Mouse (Mus musculus): ENCODE data around the gene Cenpp. TPM values are rescaled to one million over a fixed set of nuclear protein-coding genes. Genes with fewer than 3 reads are reported as not detected.

The Cenpp gene
- 3.5 TPM for polyA plus RNA-seq (2015; fragmentation: Illumina TruSeq; extraction: RNeasy Lipid Tissue Mini Kit (QIAGEN cat#74804); ENCODE audit: insufficient read depth, low replicate concordance)

DNA sequence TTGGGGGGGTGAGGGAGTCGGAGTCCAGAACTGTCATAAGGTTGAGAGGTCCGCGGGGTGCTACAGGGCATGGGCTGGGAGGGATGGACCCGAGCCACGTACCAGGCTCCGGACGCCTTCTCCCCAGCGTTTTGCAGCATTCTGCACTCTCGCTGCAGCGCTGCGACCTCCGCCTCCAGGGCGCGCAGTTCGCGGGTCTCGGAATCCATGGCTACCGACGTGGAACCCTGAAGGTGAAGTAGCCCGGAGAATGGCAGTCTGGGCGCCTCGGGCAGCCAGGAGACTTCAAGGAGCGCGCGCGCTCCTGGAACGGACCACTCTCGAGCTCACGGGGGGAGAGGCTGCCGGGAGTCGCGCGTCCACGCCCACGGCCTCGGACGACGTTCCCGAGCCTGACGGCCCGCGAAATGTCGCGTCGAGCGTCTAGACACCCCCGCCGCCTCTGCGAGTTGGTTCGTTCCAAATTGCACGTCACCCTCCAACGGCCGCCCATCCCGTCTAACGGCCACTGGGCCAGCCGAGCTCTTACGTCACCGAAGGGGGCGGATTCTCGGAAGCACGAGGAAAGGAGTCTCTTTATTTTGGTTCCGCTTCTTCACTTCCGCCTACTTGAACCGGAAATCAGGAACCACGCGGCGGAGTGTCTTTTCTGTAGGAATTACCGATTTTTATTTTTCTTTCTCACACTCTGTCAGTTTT lies at the start of gene Cenpp, which contains the start of gene Nol8:
Gene Cenpp (minus strand): TSS at position 305 of the 699 bp plus-strand sequence.
Gene Nol8 (plus strand): TSS at position 598 of the 699 bp plus-strand sequence.

DNA sequence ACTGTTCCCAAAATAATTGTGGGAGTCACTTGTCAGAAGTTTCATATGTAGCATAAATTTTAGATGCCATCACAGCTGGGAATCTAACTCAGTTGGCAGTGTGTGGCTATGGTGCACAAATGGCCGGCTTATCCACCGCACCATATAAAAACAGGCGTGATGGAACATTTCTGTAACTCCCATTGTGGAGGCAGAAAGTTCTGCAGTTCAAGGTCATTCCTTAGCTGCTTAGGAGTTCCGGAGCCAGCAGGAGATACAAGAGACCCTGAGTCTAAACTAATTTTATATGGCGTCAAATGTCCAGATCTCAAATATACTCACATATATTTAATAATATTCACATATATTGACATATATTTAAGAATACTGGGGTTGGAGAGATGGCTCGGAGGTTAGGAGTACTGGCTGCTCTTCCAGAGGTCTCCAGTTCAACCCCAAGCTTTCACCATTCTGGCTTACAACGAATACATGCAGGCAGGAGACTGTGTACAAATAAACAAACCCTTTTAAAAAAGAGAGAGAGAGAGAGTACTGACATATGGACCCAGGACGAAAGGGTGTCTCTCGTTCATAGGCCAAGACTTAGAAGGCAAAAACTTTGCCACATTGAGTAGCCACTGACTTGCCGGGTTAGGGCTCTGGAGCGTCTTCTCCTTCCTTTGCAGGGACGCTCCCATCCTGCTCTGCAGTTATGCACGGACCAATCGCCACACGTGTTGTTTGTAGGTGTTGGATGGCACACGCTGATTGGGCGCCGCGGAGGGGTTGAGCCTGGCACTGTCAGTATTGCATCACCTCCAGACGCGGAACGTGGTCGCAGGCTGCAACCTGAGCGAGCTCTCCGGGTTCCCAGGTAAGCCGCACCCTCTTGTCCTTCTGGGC lies 29.0 kb upstream of the Cenpp start, which contains the start of gene Iars:
Gene Iars (plus strand): TSS at position 750 of the 882 bp plus-strand sequence.

DNA sequence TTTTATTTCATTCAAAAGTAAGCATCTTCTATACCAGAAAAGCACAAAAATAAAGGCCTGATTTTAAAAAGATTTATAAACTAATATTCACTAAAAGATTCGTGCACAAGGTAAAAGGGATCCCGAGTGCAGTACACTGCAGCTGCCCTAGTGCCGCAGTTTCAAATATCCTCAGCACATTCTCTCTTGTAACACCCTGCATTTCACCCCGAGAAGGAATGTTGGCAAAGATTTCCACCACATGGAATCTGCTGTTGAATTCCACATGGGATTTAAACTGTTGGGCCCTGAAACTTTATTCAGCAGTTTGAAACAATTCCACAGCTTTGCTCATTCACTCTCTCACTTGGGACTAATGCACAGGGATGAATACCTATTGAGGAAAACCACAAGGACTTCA lies 44.9 kb downstream of the Cenpp start, which contains the start of gene Ogn:
Gene Ogn (plus strand): TSS at position 333 of the 400 bp plus-strand sequence.

DNA sequence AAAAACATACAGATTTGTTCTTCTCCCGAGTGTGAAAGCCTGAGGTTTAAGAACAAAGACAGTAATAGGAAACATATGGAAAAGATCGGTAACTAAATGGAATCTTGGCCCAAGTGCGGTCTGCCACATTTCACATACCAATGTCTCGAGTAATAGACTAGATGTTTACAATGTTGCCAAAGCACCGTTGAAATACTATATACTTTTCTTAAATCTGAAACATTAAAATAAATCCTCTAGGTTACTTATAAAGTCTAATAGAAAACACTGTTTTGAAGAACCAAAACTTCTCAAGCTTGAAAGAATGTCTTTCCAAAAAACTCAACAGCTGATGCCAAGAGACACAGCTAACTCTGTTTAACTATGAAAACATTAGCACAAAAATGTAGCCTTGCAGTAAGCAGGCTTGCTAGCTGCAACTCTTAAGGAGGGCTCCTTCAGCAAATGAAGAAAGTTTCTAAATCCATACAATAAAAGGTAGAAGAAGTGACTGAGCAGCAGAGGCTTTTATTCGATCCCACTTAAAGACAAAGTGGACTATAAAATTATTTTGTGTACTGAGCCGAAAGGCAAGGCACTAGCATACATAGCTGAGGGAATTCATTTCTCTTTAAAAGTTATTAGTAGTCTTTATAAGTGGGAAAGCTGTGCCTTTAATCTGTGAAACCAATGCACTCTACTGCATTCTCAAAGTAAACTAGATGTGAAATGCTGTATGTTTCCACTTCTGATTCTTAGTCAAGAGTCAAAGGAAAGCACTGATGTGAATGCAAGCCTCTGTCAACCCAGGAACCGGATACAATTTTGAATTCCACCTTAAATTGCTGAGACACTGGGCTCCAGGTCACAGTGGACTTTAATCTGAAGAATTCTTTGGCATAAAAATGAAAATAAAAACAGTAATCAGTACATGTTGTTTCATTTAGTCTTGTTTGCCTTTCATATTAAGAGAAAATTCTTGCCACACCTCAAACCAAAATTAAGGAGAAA lies 70.7 kb downstream of the Cenpp start, which contains the start of gene Omd:
Gene Omd (plus strand): TSS at position 922 of the 990 bp plus-strand sequence.

GRCm38 (mm10) chr13:49544279-49544678 lies 108.3 kb downstream of the Cenpp start, which contains the start of gene Aspn:
Aspn (plus strand) TSS chr13:49544443.

GRCm38 (mm10) chr13:49504510-49504909 lies 148.1 kb downstream of the Cenpp start, which contains the start of gene Ecm2:
Ecm2 (plus strand) TSS chr13:49504810.

DNA sequence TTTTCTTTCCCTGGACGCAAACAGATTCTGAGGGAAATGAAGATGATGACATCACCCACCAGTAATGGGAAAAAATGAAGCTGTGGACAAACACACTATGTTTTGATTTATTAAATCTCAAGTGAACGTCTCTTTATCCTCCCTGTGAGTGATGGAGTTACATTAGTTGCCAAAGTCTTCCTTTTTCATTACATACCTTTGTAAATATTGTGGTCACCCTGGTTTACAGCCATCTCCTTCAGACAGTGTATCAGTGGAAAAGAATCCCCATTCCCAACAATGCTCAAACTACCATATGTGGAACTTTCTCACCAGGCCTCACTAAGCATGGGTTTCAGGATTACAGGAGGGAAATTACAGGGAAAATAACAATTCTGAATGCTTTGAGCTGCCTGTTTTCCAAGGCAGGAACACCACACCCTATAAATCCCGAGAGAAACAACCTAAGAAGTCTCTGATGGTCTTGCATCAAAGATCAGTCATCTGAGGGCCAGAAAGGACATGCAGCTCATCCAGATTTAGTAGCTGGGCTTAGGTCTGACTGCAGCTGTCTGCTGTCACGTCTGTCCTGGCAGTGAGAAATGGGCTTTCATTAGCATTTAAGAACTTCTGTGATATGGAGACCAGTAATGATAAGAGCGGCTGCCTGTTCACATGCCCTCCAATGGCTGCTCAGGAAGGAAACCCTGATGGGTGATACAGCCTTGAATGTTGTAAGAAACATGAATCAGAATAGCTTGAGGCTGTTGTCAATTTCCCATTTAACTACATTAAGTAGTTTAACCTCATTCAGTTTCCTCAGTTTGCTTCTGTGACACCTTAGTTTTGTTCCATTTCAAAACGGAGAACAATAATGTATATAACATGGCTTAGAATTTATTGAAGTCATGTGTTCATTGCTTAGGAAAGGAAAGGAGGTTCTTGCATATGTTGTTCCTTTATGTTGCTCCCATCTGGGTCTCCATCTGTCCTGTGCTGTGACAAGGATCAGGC lies 159.9 kb downstream of the Cenpp start, which contains the start of gene Tes3-ps:
Gene Tes3-ps (plus strand): TSS at position 943 of the 993 bp plus-strand sequence.

GRCm38 (mm10) chr13:49420754-49421605 lies 231.6 kb downstream of the Cenpp start, which contains the start of gene Ippk:
Ippk (plus strand) TSS chr13:49421249.

Other genes with a start within 250 kb of the Cenpp start
- 8.5 TPM for gene Ippk, start 231.5 kb downstream of the Cenpp start, polyA plus RNA-seq (2015; fragmentation: Illumina TruSeq; extraction: RNeasy Lipid Tissue Mini Kit (QIAGEN cat#74804); ENCODE audit: insufficient read depth, low replicate concordance)
- 0.10 TPM for gene Tes3-ps, start 159.5 kb downstream of the Cenpp start, polyA plus RNA-seq (2015; fragmentation: Illumina TruSeq; extraction: RNeasy Lipid Tissue Mini Kit (QIAGEN cat#74804); ENCODE audit: insufficient read depth, low replicate concordance)
- 3.1 TPM for gene Ecm2, start 148.0 kb downstream of the Cenpp start, polyA plus RNA-seq (2015; fragmentation: Illumina TruSeq; extraction: RNeasy Lipid Tissue Mini Kit (QIAGEN cat#74804); ENCODE audit: insufficient read depth, low replicate concordance)
- gene Aspn, start 108.3 kb downstream of the Cenpp start, polyA plus RNA-seq (2015; fragmentation: Illumina TruSeq; extraction: RNeasy Lipid Tissue Mini Kit (QIAGEN cat#74804); ENCODE audit: insufficient read depth, low replicate concordance) = 3.8 TPM
- 0.79 TPM for gene Omd, start 70.3 kb downstream of the Cenpp start, polyA plus RNA-seq (2015; fragmentation: Illumina TruSeq; extraction: RNeasy Lipid Tissue Mini Kit (QIAGEN cat#74804); ENCODE audit: insufficient read depth, low replicate concordance)
- 15.2 TPM for gene Ogn, start 44.7 kb downstream of the Cenpp start, polyA plus RNA-seq (2015; fragmentation: Illumina TruSeq; extraction: RNeasy Lipid Tissue Mini Kit (QIAGEN cat#74804); ENCODE audit: insufficient read depth, low replicate concordance)
- gene Nol8, start 293 bp upstream of the Cenpp start, polyA plus RNA-seq (2015; fragmentation: Illumina TruSeq; extraction: RNeasy Lipid Tissue Mini Kit (QIAGEN cat#74804); ENCODE audit: insufficient read depth, low replicate concordance) = 47.7 TPM
- 50.3 TPM for gene Iars, start 29.3 kb upstream of the Cenpp start, polyA plus RNA-seq (2015; fragmentation: Illumina TruSeq; extraction: RNeasy Lipid Tissue Mini Kit (QIAGEN cat#74804); ENCODE audit: insufficient read depth, low replicate concordance)
- not detected for gene Gm30302, start 146.2 kb upstream of the Cenpp start, polyA plus RNA-seq (2015; fragmentation: Illumina TruSeq; extraction: RNeasy Lipid Tissue Mini Kit (QIAGEN cat#74804); ENCODE audit: insufficient read depth, low replicate concordance)